Mouse (Mus musculus) frontal cortex, postnatal 10 days (tissue): ENCODE measurements around the gene Iqgap2.

Source experiments
- DNase-seq, 2 experiments: peaks; one replicate each; pipeline ENCODE4 v3.0.0; 2022; ENCODE audit warnings: low spot score in 2 of 2, mixed read lengths in 1 of 2

The Iqgap2 gene

GRCm38 (mm10) chr13:95829431-95830171, 62.1 kb downstream of the Iqgap2 start:
- DNase-seq, result no peak

DNA sequence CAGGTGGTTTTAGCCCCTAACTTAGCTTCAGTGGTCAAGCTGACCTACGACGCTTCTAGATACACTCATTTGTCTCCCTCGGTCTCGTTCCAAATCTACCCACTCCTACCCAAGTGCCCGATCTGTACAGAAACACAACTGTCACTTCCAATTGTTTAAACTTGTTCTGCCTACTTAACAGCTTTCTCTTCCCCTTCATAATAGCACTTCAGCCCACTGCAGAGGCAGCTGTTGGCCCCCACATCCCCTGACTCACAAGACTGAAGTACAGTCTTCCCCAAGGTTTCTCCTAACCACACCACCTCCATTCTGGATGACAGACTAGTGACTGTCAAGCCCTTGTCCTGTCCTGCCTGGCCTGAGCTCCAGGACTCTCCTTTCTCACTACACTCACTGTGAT, 63.1 kb downstream of the Iqgap2 start:
- DNase-seq, result no peak

GRCm38 (mm10) chr13:95826178-95826577, 65.5 kb downstream of the Iqgap2 start:
- no peak for DNase-seq

DNA sequence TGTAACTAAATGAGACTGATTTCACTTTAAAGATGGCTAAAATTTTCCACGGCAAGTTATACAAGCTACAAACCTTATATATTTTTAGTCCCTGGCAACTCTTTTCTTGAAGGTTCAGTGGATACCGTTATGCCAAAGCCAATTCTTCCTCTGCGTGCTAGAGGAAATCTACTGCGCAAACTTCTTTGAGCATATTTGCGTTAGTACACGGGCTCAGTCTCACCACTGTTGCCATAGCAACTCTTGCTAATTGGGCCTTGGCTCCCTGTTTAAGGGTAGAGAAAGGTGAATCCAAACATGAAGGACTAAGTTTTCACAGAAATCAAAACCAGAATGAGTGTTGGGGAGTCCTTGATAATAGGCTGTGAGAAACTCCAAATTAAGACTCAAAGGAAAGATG, 68.8 kb downstream of the Iqgap2 start:
- no peak for DNase-seq

DNA sequence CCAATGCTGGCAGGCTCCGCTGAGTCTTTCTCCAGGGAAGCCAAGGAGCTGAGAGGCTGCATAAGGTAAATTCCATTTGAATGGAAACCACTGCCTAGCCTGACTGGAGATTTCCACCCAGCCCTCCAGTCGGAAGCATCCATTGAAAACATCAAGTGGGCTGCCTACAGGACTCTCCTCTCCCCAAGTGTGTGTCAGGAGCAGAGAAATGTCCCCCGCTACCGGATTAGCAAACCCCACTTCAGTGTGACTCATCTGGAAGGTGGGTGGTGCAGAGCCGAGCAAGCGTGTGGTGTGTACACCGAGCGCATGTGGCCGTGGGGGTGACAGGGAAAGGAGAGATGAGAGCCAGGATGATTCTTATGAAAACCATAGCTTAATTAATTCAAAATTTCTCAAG, 71.7 kb downstream of the Iqgap2 start:
- DNase-seq, result peak in 1 of 2 experiments; percentile 30

DNA sequence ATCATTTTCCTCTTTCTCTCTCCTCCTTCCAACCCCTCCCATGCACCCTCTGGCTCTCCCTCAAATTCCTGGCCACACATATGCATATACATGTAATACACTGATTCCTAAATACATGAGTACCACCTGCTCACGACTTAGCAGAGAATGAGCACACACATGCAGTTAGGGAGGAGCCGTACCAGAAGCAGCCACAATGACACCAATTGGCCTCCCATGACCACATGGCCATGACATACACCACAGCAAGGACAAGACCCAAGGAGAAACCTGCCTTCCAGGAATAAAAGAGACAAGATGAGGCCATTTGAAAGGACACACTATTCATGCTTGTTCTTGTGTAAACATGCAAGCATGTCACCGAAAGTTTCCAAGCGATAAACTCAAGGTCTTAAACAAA, 72.8 kb downstream of the Iqgap2 start:
- DNase-seq, result no peak

DNA sequence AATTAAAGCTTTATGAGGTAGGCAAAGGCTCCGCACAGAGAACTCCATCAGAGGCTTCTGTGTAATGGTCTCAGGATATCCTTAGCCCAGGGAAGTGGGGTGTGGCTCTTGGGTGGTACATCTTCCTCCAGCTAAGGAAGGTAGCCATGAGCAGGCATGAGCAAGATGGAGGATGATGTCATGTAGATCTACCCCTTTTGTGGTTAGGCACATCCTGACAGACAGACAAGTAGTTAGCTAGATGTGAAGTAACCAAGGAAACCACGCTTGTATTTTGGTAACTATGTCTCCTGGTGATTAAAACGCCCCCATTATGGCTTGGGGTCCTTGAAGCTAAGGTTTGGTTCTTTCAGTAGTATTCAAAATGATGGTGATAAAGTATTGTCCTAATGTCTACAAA, 78.1 kb downstream of the Iqgap2 start:
- no peak for DNase-seq

- no peak for DNase-seq
These were observed 80.9 kb downstream of the Iqgap2 start for GRCm38 (mm10) chr13:95810796-95811195.

DNA sequence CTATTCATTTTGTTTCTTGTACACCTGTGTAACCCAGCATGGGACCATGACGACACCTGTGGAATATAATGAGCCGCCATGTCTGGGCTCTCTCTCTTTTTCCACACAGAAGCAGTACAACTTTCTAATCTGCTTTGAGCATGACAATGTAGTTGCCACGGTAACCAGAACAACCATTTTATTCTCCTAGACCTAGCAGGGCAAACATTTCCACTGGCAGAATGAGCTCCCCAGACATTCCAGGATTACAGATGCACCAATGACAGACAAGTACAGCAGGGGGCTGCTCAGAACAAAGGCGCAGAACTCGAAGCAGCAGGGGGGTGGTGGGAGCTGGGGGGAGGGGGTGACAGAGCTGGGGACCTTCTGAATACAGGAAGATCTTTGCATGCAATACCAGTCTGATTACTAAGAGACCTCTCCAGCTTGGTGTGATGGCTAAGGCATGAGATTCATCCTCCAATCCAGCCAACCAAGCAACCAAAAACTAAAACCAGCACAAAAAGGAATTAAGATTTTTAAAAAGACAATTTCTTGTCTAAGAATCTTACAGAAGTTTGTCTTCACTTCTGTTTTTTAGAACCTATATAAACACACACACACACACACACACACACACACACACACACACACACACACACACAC, 84.5 kb downstream of the Iqgap2 start:
- no peak for DNase-seq

DNA sequence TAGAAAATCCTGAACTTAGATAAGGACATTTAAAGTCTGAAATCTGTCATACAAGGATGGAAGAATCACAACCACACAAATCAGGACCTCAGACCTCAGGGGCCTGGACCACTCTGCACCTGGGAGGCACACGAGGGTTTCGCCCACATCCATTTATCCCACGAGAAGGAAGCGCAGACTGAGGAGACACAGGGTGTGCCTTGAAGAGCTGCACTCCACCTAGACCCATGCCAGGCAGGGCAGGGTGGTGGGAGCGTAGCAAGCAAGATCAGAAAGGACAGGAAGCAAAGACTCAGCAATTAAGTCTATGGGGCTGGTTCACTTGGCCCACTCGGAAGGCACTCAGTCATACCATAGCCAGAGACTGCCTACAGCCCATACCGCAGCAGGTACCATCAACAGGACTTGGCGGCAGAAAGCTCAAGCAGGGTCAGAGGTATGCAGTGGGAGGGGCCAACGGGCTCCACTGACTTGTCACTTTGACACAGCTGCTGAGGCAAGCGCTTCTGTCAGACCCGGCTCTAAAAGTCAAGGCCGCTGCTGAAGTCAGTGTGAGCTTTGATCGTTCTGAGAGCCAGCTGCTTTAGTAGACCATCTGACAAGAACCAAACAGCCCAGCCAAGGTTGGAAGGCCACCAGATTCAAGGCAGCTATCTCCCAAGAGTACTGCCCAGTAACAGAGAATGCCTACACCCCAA, 86.1 kb downstream of the Iqgap2 start:
- no peak for DNase-seq

GRCm38 (mm10) chr13:95804113-95804512, 87.6 kb downstream of the Iqgap2 start:
- DNase-seq, result no peak

DNA sequence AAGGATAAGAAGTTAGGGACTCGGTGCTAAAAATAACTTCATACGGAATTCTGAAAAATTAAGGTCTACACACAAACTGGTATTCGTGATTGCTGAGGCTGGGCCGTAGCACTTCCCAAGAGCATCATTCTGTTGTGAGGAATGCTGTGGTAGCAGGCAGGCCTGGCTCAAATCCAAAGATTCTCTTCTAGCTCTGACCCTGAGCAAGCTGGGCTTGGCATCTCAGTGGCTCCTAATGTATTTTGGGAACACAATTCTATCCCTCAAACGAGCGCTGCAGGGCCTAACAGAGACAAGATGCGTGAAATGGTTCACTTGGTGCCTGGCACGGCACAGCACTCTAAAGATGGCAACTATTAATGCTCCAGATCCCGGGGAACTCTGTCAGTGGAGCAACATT, 90.8 kb downstream of the Iqgap2 start:
- no peak for DNase-seq

DNA sequence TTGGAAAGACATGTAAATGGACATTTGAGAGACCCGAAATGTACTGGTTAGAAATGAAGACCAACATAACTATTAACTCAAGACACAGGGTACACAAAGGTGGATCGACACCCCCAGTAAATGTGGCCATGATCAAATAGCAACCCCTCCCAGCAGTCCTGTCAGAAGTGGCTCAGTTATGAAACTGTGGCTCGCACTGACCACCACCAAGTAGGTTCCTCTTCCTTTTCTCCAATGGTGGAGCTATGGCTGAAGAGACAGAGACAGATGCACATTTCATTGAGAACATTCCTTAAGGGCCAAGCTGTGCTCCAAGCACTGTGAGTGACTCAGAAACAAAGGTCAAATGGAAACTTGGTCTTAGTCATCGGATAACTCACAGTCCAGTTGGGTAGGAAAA, 92.4 kb downstream of the Iqgap2 start:
- no peak for DNase-seq

GRCm38 (mm10) chr13:95798721-95799120, 93.0 kb downstream of the Iqgap2 start:
- no peak for DNase-seq

DNA sequence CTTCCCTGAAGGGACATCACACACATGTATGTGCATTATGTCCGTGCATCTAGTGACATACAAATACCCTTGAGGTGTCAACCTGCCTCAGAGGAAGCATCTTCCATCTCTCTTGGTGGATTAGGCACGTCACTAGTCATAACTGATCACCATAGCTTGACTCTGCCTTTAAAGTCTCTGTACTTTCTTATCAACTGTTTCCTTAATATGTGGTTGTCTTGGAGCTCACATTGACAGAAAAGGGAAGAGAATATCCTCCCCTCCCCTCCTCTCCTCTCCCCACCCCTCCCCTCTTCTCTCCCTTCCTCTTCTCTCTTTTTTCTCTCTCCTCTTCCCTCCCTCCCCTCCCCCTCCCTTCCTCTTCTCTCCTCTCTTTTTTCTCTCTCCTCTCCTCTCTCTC, 94.2 kb downstream of the Iqgap2 start:
- no peak for DNase-seq

DNA sequence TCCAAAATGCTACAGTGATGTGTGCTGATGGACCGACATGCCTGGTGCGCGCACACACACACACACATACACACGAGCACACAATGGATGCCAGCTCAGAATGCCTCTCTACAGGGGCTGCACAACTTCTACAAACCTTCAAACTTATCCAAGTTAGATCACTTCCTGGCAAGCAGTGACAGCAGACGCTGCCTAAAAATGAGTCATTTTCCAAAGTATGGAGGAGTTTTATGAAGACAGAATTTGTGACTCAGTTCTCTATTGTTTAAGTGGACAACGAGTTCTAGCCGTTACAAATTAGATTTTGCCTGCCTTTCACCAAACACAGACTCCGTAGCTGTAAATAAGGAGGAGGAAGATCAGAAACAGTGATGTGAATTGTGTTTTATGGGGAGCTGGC, 97.4 kb downstream of the Iqgap2 start:
- DNase-seq, result no peak

- no peak for DNase-seq
These were observed 100.8 kb downstream of the Iqgap2 start for GRCm38 (mm10) chr13:95790883-95791282.

DNA sequence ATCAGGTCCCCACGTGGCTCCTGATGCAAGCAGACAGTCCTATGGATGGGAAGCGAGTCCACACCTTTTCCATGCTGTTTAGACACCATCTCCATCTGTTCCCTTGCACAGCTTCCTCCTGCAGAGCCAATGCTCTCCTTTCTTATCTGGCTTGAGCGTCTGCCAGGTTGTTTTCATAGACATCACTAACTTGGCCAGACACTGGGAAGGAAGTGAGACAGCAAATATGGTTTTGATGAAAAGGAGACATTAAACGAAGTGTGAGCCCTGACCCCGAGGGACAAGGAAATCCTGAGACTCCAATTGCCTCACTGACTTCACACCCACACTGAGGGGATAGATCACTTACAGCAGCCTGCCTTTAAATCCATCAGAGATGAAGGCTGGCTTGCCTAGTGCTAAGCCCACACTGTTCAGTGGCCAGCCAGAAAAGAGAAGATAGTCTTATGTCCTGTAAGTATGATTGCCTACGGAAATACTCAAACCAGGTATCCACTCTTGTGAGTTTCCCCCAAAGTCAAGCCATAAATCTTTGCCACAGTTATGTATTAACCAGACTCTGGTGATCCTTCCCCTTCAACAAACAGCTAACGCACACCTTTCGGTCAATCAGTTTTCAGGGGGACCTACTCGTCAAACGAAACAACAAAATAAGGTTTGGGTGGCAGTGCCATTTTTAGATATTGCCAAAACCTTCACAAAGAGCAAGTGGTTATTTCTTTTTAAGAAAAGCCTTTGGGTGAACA, 102.9 kb downstream of the Iqgap2 start:
- DNase-seq, result no peak

GRCm38 (mm10) chr13:95782969-95783332, 108.8 kb downstream of the Iqgap2 start:
- DNase-seq, result no peak

DNA sequence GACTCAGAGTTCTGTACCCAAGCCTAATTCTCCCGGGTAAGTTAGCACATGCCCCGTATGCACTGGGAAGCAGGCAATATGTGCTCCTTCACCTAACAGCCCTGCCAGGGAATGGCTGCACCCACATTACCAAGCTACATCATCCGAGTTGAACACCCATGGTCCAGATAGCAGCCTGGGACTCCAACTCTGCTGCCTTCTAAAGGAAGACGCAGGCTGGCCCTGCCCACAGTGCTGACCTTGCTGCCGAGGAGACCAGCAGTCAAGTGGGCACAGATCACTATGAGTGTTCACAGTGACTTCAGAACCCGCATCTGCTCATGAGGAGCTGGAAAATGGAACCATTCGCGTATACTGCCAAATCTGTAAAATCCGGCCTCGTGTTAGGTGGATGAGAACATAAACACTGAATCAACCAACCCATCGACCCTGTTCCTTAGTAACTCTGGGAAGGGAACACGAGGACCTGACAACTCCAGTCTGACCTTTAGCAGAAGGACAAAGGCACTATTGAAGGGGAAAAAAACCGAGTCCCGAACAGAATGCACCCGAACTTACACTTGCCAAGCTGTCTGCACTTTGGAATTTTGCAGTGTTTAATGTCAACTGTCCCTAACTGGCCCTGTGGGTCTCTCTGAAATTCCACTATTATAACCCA, 109.3 kb downstream of the Iqgap2 start:
- DNase-seq, result no peak

GRCm38 (mm10) chr13:95780038-95780437, 111.7 kb downstream of the Iqgap2 start:
- no peak for DNase-seq

DNA sequence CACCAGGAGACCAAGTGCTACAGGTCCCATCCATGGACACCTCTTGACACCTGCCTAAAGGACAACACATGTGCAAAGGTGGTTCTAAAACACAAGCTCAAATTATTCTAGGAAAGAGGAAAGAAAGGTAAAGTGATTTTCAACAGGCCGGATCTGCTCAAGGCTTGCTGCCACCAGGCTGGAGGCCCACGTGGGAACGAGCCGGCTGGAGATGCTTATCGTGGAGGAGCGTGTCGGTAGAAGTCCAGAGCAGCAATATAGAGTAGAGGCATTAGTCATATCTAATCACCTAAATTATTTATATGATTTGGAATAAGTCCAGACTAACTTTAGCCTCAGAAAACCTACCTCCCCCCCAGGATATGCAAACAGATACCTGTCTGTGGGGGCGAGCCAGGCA, 112.5 kb downstream of the Iqgap2 start:
- no peak for DNase-seq
